Mouse (Mus musculus): ENCODE data around the gene Glis2.

DNA sequence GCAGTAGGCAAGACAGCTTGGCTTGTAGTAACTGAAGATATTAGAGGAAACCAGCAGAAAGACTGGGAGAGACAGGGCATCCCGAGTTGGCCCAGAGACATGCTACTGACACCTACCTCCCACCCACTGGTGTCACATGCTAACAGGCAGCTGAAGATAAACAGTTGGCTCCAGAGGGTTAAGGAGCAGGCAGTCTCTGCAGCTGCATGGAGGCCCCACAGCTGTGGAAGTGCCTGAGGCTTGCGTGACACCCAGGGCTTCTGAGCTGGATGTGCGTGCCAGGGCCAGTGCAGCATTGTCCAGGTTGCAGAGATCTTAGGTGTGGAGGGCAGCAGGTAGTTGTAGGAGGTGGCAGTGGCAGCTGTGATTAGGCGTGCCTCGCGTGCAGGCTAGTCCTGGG, 32.6 kb downstream of the Glis2 start:
- TF ChIP-seq CTCF (IDR thresholded peaks at IDR 0.05; ENCODE audit: borderline replicate concordance, extremely low read depth, insufficient read depth, insufficient read length) (no peak), POLR2A (IDR thresholded peaks at IDR 0.05; ENCODE audit: borderline replicate concordance, extremely low read depth, insufficient read depth, insufficient read length, poor library complexity, severe bottlenecking) (no peak)
